Mouse (Mus musculus) myocyte (in vitro differentiated cells): ENCODE measurements around the gene Men1.

Experiments used
- MYOD1 ChIP-seq, 3 experiments: IDR thresholded peaks; one replicate each; pipeline ENCODE4 v1.6.1; 2011; ENCODE audit warnings: control low read depth in 2 of 3, low read depth in 2 of 3, mild to moderate bottlenecking in 2 of 3, moderate library complexity in 1 of 3; ENCODE audit not compliant: insufficient read length in 2 of 3, control insufficient read depth in 1 of 3
- MYOG ChIP-seq, 3 experiments: IDR thresholded peaks; one replicate each; pipeline ENCODE4 v1.6.1; 2011; ENCODE audit warnings: control low read depth in 2 of 3, low read depth in 2 of 3, mild to moderate bottlenecking in 2 of 3; ENCODE audit not compliant: insufficient read length in 2 of 3, control insufficient read depth in 1 of 3, insufficient read depth in 1 of 3
- POLR2A ChIP-seq: IDR thresholded peaks from one replicate; pipeline ENCODE4 v1.6.1; 2011; ENCODE audit warnings: low read depth, mild to moderate bottlenecking, control low read depth, moderate library complexity; ENCODE audit not compliant: insufficient read length
- POLR2AphosphoS2 ChIP-seq: IDR thresholded peaks from one replicate; pipeline ENCODE4 v1.6.1; 2011; ENCODE audit warnings: low read depth, control low read depth; ENCODE audit not compliant: insufficient read length
- TCF12 ChIP-seq: IDR thresholded peaks from one replicate; pipeline ENCODE4 v1.6.1; 2011; ENCODE audit warnings: mild to moderate bottlenecking, control low read depth; ENCODE audit not compliant: poor library complexity, insufficient read depth, severe bottlenecking
- TCF3 ChIP-seq: IDR thresholded peaks from one replicate; pipeline ENCODE4 v1.6.1; 2011; ENCODE audit warnings: low read depth, control low read depth; ENCODE audit not compliant: insufficient read length
- USF1 ChIP-seq: IDR thresholded peaks from one replicate; pipeline ENCODE4 v1.6.1; 2011; ENCODE audit warnings: low read depth, mild to moderate bottlenecking, control low read depth, moderate library complexity

GRCm38 (mm10) chr19:6302522-6302921 is 32.3 kb upstream of the Men1 start:
- TF ChIP-seq TCF3 (no peak), USF1 (no peak), POLR2AphosphoS2 (peak; percentile 74), MYOD1 (IDR thresholded peaks at IDR 0.05; ENCODE audit: control insufficient read depth in 1 of 3, insufficient read length in 2 of 3, low read depth in 2 of 3) (peak in 1 of 3 experiments; percentile 18), POLR2A (peak; percentile 25), MYOG (IDR thresholded peaks at IDR 0.05; ENCODE audit: control insufficient read depth in 1 of 3, insufficient read depth in 1 of 3, insufficient read length in 2 of 3, low read depth in 2 of 3) (peak in 1 of 3 experiments; percentile 23), TCF12 (no peak)
